Mouse (Mus musculus): ENCODE results near the gene Rgl1. TPM values are rescaled to one million over a fixed set of nuclear protein-coding genes. Genes with fewer than 3 reads are reported as not detected.

The Rgl1 gene
- polyA plus RNA-seq, 1 experiment: 73.2 TPM

DNA sequence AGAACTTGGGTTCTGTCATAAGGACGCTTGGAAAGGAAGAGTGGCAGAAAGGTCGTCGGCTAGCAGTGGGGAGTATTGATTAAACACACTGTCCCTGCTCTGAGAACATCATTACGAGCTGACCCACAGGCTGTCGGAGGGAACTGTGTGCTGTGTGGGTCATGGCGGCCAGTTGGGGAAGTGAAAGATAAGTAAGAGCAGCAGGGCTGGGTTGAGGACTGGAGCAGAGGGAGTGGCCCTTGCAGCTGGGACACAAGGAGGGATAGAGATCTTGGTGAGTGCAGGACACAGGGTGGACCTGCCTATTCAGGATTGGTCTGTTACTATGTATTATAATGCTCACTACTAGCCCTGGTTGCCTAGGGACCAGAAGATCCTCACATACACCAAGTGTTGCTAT lies 38.8 kb upstream of the Rgl1 start:
- Histone ChIP-seq H3K36me3 (ENCODE audit: control insufficient read depth, insufficient read depth, low read length) (no peaks in the 10 kb centered on the region), H3K4me3 (ENCODE audit: insufficient read depth, low read depth, low read length) (no peak overlapping the region), H3K4me1 (ENCODE audit: control insufficient read depth, insufficient read depth, low read length) (no peaks in the 10 kb centered on the region), H3K27ac (ENCODE audit: insufficient read depth, low read depth, low read length) (no peak overlapping the region), H3K27me3 (replicated peaks; ENCODE audit: control insufficient read depth, insufficient read depth, low read length) (no peaks in the 10 kb centered on the region)
- no peak for TF ChIP-seq POLR2A (IDR thresholded peaks at IDR 0.05; ENCODE audit: low read depth, low read length)
- no peak for TF ChIP-seq CTCF (conservative IDR thresholded peaks at IDR 0.05; ENCODE audit: insufficient read depth, insufficient read length, low read depth, low read length)
- DNase-seq: no peak
- WGBS: 84% methylated on average over 6 of the region's 6 CpGs

DNA sequence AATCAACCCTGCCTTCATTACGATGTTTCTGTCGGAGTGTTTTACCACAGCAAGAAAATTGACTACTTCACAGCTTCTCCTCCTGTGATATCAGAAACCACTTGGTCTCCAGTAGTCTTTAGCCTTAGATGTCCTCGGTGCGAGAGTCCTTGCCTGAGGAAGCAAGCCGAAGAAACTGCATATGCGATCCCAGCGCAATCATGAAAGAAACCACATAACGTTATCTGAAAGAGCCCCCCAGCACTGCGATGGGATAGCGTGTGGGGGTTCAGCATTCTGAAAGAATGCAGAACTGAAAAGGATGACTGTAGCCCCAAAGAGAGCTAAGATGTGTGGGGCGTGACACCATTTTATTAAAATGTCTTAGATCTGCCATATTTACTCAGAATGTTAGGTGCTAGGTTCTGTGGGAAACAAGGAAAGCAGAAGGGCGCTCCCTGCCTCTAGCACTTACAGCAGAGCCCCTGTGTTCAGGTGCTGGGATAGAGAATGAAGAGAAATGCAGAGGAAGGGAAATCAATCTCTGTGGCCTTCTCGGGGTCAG lies 34.6 kb upstream of the Rgl1 start:
- Histone ChIP-seq H3K4me3 (ENCODE audit: insufficient read depth, low read depth, low read length) (peak overlapping the region; percentile 17; the same call in 1 of the 2 replicates), H3K36me3 (ENCODE audit: control insufficient read depth, insufficient read depth, low read length) (no peaks in the 10 kb centered on the region), H3K4me1 (ENCODE audit: control insufficient read depth, insufficient read depth, low read length) (no peaks in the 10 kb centered on the region), H3K27me3 (replicated peaks; ENCODE audit: control insufficient read depth, insufficient read depth, low read length) (no peaks in the 10 kb centered on the region), H3K27ac (ENCODE audit: insufficient read depth, low read depth, low read length) (no peak overlapping the region)
- TF ChIP-seq CTCF (conservative IDR thresholded peaks at IDR 0.05; ENCODE audit: insufficient read depth, insufficient read length, low read depth, low read length) (no peak), POLR2A (IDR thresholded peaks at IDR 0.05; ENCODE audit: low read depth, low read length) (no peak)
- WGBS: 74% methylated on average over 13 of the region's 13 CpGs
- DNase-seq: no peak

DNA sequence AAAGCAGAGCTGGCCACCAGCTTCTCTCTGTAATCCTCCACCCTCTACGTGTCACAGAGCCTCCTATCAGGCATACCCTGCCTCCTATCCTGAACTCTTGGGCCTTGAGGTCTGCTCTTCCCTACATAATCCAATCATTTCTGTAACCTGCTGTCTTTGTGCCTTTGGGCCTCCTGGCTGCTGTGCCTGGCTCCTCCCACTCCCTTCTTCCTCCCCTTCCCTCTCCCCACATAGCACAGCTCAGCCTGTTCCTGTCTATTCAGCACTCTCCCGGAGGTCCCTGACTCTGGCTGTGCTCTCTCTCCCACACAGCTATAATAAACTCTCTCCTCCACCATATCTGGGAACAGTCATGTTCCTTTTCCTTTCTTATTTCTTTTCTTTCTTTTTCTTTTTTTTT lies 33.7 kb upstream of the Rgl1 start, which contains the start of gene Ncf2:
Ncf2 (plus strand) TSS at position 298 of the 400 bp plus-strand sequence.
- 35% methylated on average over 2 of the region's 2 CpGs for WGBS
- H3K36me3 ChIP-seq (ENCODE audit: control insufficient read depth, insufficient read depth, low read length): no peaks in the 10 kb centered on the region
- H3K4me1 ChIP-seq (ENCODE audit: control insufficient read depth, insufficient read depth, low read length): no peaks in the 10 kb centered on the region
- H3K4me3 ChIP-seq (ENCODE audit: insufficient read depth, low read depth, low read length): peak within 1 kb of the TSS; percentile 17; the same call in 1 of the 2 replicates
- no peak for TF ChIP-seq POLR2A (IDR thresholded peaks at IDR 0.05; ENCODE audit: low read depth, low read length)
- TF ChIP-seq CTCF (conservative IDR thresholded peaks at IDR 0.05; ENCODE audit: insufficient read depth, insufficient read length, low read depth, low read length): no peak
- peak within 1 kb of the TSS; percentile 49 for H3K27ac ChIP-seq (ENCODE audit: insufficient read depth, low read depth, low read length)
- H3K27me3 ChIP-seq (replicated peaks; ENCODE audit: control insufficient read depth, insufficient read depth, low read length): no peaks in the 10 kb centered on the region
- DNase-seq: peak; percentile 28

GRCm38 (mm10) chr1:152798125-152798524 lies 32.0 kb upstream of the Rgl1 start:
- H3K27me3 ChIP-seq (replicated peaks; ENCODE audit: control insufficient read depth, insufficient read depth, low read length): no peaks in the 10 kb centered on the region
- TF ChIP-seq CTCF (conservative IDR thresholded peaks at IDR 0.05; ENCODE audit: insufficient read depth, insufficient read length, low read depth, low read length) (no peak), POLR2A (IDR thresholded peaks at IDR 0.05; ENCODE audit: low read depth, low read length) (no peak)
- H3K4me1 ChIP-seq (ENCODE audit: control insufficient read depth, insufficient read depth, low read length): no peaks in the 10 kb centered on the region
- no peak overlapping the region for H3K4me3 ChIP-seq (ENCODE audit: insufficient read depth, low read depth, low read length)
- 65% methylated on average over 9 of the region's 9 CpGs for WGBS
- DNase-seq: peak; percentile 47
- no peaks in the 10 kb centered on the region for H3K36me3 ChIP-seq (ENCODE audit: control insufficient read depth, insufficient read depth, low read length)
- no peak overlapping the region for H3K27ac ChIP-seq (ENCODE audit: insufficient read depth, low read depth, low read length)

- Histone ChIP-seq H3K27me3 (replicated peaks; ENCODE audit: control insufficient read depth, insufficient read depth, low read length) (no peaks in the 10 kb centered on the region), H3K4me3 (ENCODE audit: insufficient read depth, low read depth, low read length) (no peak overlapping the region), H3K4me1 (ENCODE audit: control insufficient read depth, insufficient read depth, low read length) (no peaks in the 10 kb centered on the region), H3K27ac (ENCODE audit: insufficient read depth, low read depth, low read length) (no peak overlapping the region), H3K36me3 (ENCODE audit: control insufficient read depth, insufficient read depth, low read length) (no peaks in the 10 kb centered on the region)
- 80% methylated on average over 8 of the region's 8 CpGs for WGBS
- TF ChIP-seq POLR2A (IDR thresholded peaks at IDR 0.05; ENCODE audit: low read depth, low read length): no peak
- no peak for TF ChIP-seq CTCF (conservative IDR thresholded peaks at IDR 0.05; ENCODE audit: insufficient read depth, insufficient read length, low read depth, low read length)
- no peak for DNase-seq
These were observed 30.6 kb upstream of the Rgl1 start for GRCm38 (mm10) chr1:152796683-152797263.

DNA sequence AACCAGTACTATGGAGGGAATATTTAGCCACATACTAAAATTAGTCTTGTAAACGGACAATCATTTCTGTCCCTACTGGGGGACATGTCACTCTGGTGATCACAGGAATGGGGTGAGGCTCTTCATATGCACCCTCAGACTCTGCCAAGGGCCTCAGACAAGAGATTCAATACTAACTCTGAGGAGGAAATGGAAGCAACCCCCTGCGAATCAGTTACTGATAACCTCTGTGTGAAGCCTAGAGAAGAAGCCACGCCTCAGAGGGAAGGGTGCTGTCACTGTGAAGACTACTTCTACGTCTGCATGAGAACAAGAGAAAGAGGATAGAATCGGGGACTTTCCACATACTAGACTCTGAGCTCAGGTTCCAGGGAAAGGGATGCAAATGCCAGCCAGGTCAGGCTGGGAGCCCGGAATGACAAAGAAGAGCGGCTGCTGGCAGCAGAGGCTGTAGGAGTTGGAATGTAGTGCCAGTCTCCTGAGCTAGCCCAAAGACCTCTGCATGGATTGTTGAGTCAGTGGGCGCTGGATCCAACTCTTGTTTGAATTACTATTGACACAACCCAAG lies 29.6 kb upstream of the Rgl1 start:
- no peaks in the 10 kb centered on the region for H3K4me1 ChIP-seq (ENCODE audit: control insufficient read depth, insufficient read depth, low read length)
- no peaks in the 10 kb centered on the region for H3K36me3 ChIP-seq (ENCODE audit: control insufficient read depth, insufficient read depth, low read length)
- DNase-seq: no peak
- no peak overlapping the region for H3K4me3 ChIP-seq (ENCODE audit: insufficient read depth, low read depth, low read length)
- TF ChIP-seq CTCF (conservative IDR thresholded peaks at IDR 0.05; ENCODE audit: insufficient read depth, insufficient read length, low read depth, low read length) (no peak), POLR2A (IDR thresholded peaks at IDR 0.05; ENCODE audit: low read depth, low read length) (no peak)
- WGBS: 78% methylated on average over 8 of the region's 8 CpGs
- no peak overlapping the region for H3K27ac ChIP-seq (ENCODE audit: insufficient read depth, low read depth, low read length)
- H3K27me3 ChIP-seq (replicated peaks; ENCODE audit: control insufficient read depth, insufficient read depth, low read length): no peaks in the 10 kb centered on the region

- Histone ChIP-seq H3K27ac (ENCODE audit: insufficient read depth, low read depth, low read length) (no peak overlapping the region), H3K36me3 (ENCODE audit: control insufficient read depth, insufficient read depth, low read length) (no peaks in the 10 kb centered on the region), H3K4me1 (ENCODE audit: control insufficient read depth, insufficient read depth, low read length) (no peaks in the 10 kb centered on the region), H3K4me3 (ENCODE audit: insufficient read depth, low read depth, low read length) (no peak overlapping the region), H3K27me3 (replicated peaks; ENCODE audit: control insufficient read depth, insufficient read depth, low read length) (no peaks in the 10 kb centered on the region)
- whole genome bisulfite sequencing: 80% methylated on average over 6 of the region's 6 CpGs
- DNase-seq: no peak
- TF ChIP-seq CTCF (conservative IDR thresholded peaks at IDR 0.05; ENCODE audit: insufficient read depth, insufficient read length, low read depth, low read length) (no peak), POLR2A (IDR thresholded peaks at IDR 0.05; ENCODE audit: low read depth, low read length) (no peak)
These were observed 27.5 kb upstream of the Rgl1 start for GRCm38 (mm10) chr1:152793495-152794130.
